Mouse (Mus musculus): ENCODE measurements around the gene Psmc4.

Gene Psmc4

DNA sequence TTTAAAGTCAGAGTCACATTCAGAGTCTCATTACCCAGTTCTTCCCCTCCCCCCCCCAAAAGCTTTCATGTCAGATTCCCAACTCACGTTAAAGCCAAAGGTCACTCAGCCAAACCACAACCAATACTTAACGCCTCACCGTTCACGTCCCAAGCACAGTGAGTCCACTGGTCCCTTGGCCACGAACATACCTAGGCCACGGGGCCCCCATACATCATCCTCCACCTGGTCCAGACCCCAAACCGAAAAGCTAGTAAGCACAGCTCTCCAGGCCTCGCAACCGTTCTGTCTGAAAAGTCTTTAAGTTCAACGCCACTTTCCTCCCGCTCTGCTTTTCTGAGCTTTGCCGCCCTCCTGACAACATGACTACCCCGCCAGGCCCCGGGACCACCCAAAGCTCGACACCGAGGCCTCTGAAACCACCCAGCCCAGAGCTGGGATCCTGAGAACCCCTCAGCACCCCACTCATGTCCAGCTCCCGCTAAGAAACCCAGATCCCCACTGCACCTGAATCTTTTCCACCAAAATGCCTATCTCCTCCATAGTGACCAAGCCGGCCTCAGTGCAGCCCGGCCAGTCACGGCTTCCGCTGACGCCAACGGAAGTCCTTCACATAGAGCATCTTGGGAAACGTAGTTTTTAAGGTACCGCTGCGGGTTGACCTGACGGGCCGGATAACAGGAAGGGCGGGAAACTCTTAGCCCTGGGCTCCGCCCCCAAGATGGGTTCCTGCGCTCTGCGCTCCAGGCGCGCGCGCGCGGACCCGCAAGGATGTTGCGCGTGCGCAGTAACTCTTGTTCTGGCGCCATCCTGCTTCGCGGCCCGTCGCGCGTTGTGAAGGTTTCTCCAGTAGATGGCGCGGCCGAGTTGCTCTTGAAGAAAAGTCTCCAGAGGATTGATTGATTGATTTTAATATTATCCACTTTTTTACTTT lies at the start of gene Psmc4:
Psmc4 (minus strand) TSS at position 626 of the 934 bp plus-strand sequence.
- peak; percentile 98 for DNase-seq (ENCODE audit: low spot score)

DNA sequence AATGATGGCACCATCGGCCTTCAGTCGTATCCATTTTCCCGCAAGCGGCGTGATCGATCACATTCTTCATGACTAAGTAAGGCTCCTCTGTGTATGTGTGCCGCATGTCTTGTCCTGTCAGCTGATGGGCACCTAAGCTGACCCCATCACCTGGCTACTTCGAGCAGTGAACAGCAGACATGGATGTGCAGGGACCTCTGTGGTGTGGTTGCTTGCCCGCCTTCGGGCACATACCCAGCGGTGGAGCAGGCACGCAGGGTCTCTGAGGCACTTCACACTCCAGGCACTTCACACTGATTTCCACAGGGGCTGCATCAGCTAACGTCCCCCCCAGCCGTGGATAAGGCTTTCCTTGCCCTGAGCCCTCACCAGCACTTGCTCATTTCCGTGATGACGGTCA lies 49.2 kb upstream of the Psmc4 start:
- no peak for DNase-seq (ENCODE audit: low spot score)

GRCm38 (mm10) chr7:28093541-28093940 lies 43.6 kb upstream of the Psmc4 start:
- no peak for DNase-seq (ENCODE audit: low spot score)

DNA sequence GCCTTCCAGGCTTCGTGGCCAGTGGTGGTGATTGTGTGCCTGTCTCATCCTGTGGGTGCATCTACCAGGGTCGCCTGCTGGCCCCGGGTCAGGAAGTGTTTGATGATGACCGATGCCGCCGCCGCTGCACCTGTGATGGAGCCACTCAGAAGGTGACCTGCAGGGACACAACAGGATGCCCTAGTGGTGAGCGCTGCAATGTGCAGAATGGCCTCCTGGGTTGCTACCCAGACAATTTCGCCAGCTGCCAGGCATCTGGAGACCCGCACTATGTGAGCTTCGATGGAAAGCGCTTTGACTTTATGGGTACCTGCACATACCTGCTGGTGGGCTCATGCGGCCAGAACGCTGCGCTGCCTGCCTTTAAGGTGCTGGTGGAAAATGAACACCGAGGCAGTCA lies 36.3 kb upstream of the Psmc4 start:
- no peak for DNase-seq (ENCODE audit: low spot score)

GRCm38 (mm10) chr7:28084215-28084614 lies 34.3 kb upstream of the Psmc4 start:
- no peak for DNase-seq (ENCODE audit: low spot score)

- no peak for DNase-seq (ENCODE audit: low spot score)
Observed at GRCm38 (mm10) chr7:28070531-28071298, 20.8 kb upstream of the Psmc4 start, which contains the start of gene Fcgbp. TSS of gene Fcgbp (plus strand) at chr7:28071236.

DNA sequence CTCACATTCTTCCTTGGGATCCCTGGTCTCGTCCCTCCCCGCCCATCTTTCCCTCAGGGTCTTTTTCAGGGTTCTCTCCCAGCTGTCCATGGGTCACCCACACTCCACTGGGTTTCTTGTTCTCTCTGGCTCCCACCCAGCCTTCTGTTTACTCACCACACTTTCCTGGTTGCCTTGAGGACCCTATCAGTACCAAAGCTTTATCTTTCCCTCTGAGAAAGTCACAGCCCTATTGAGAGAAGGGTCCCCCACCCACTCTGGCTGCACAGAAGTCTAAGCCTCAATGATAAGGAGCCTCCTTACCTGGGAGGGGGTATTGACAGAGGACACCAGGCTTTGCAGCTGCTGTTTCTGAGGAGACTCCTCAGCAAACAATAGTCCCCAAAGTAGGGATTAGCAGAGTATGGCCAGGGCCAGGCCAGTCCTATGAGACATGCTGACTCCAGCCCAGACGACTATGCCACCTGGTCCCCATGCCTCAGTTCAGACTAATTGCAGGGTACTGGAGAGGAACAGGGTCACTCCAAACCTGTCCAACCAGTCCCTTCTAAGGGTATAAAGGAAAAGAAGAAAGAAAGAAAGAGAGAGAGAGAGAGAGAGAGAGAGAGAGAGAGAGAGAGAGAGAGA lies 19.8 kb upstream of the Psmc4 start:
- no peak for DNase-seq (ENCODE audit: low spot score)

- DNase-seq (ENCODE audit: low spot score), result no peak
Observed at GRCm38 (mm10) chr7:28068661-28069060, 18.8 kb upstream of the Psmc4 start.

- no peak for DNase-seq (ENCODE audit: low spot score)
Observed at GRCm38 (mm10) chr7:28059972-28060371, 10.1 kb upstream of the Psmc4 start.

GRCm38 (mm10) chr7:28053046-28053930 lies 3.4 kb upstream of the Psmc4 start:
- no peak for DNase-seq (ENCODE audit: low spot score)

GRCm38 (mm10) chr7:28050584-28050983 lies 683 bp upstream of the Psmc4 start:
- no peak for DNase-seq (ENCODE audit: low spot score)

DNA sequence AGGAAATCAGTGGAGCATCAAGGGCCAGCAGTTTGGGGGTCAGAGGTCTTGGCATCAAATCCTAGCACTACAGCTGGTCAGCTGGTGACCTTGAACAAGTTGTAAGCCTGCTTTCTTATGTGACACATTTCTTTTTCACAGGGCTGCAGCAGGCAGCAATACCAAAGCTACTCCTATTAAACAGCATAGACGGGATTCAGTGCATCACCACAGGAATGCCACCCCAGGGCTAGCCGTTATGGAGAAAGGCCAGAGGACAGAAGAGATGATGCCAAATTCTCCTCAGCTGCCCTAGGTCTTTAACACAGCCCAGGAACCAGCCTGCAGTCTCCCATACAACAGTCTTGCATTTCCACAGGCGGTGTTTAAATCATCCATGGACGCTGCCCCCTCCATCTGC lies 5.4 kb downstream of the Psmc4 start:
- DNase-seq (ENCODE audit: low spot score), result no peak

DNA sequence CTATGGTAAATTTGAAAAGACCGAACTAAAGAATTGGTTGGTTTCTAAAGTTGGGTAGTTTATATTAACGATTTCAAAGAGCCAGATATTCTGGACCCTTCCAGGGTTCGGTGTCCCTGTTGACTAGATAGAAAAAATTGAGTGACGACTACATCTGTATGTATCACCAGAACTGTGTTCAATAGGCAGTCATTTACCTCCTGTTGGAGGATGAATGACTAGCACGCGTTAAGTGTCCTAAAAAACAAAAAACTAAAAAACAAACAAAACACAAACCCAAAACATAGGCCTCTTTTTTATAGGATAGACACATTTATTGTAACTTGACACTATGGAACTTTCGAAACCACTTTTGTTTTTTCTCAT lies 35.5 kb downstream of the Psmc4 start:
- no peak for DNase-seq (ENCODE audit: low spot score)

DNA sequence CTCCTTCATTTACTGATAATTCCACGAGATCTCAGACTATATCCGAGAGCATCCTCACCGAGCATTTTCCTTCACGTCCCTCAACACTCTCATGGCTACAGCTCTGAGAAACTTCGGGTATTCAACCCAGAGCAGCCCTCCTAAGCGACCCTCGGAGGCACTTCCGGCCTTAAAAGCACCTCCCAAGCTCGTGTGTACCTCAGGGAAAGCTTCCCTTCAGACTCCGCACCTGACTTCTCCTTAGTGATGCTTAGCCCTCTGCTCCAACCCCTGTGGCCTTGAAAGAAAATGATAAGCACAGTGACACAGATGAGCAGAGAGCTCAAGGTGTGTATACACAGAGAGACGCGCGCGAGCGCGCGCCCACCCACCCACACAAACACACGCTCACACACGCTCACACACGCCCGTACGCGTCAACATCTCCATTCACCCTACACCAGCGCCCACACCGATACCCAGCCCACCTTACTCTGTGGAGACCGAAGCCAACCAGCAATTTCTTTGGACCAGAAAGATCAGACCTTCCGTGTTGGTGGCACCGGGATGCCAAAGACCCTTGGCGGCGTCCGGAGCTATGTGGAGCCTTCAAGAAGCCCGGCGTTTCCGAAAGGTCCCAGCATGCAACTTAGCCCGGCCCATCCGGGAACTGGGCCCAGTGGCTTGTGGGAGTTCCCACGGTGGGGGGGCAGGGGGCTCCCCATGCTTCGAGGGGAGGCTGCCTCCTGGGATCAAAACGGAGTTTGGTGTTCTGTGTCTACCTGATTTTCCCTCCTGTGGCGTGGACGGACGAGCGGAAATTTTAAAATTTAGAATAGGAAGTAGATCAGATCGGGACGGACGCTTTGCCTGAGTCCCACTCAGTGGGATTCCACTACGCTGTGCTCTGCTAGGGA lies 36.1 kb downstream of the Psmc4 start, which contains the start of gene Zfp850:
Zfp850 (minus strand) TSS at position 567 of the 896 bp plus-strand sequence.
- peak; percentile 47 for DNase-seq (ENCODE audit: low spot score)

- no peak for DNase-seq (ENCODE audit: low spot score)
Observed at GRCm38 (mm10) chr7:28010271-28010670, 39.6 kb downstream of the Psmc4 start.

Data from left cerebral cortex, adult 11 months (tissue).